Mouse (Mus musculus) adrenal gland, adult 18-20 months (tissue): ENCODE measurements around the gene Tet3. TPM values are rescaled to one million over a fixed set of nuclear protein-coding genes. Genes with fewer than 3 reads are reported as not detected.
A peak's percentile ranks its signal among the peaks of the same experiment; 100 is the strongest.

ENCODE experiments used
- DNase-seq, 2 experiments: peaks; one replicate each; pipeline ENCODE4 v3.0.0; 2021 to 2022; ENCODE audit warnings: low spot score in 2 of 2
- total RNA-seq, 2 experiments: library from RNA; stranded (reverse); gene quantifications; 1 replicate in 1 of 2; 2 replicates in 1 of 2; pipeline ENCODE4 v1.2.3; 2021

The Tet3 gene
- total RNA-seq, 2 experiments from 2014 or later = 24.2 to 25.7 TPM

GRCm38 (mm10) chr6:83416261-83417103 is 42.4 kb downstream of the Tet3 start:
- DNase-seq = peak in 1 of 2 experiments; percentile 20

- peak in 1 of 2 experiments; percentile 18 for DNase-seq
These were observed 43.4 kb downstream of the Tet3 start for GRCm38 (mm10) chr6:83415356-83415940.

GRCm38 (mm10) chr6:83414601-83415355 is 44.1 kb downstream of the Tet3 start:
- DNase-seq = no peak

- no peak for DNase-seq
These were observed 45.2 kb downstream of the Tet3 start for GRCm38 (mm10) chr6:83413686-83414085.

- peak in 1 of 2 experiments; percentile 34 for DNase-seq
These were observed 46.0 kb downstream of the Tet3 start for GRCm38 (mm10) chr6:83412854-83413401.

- DNase-seq = peak in 1 of 2 experiments; percentile 21
These were observed 46.5 kb downstream of the Tet3 start for GRCm38 (mm10) chr6:83412362-83412853.

DNA sequence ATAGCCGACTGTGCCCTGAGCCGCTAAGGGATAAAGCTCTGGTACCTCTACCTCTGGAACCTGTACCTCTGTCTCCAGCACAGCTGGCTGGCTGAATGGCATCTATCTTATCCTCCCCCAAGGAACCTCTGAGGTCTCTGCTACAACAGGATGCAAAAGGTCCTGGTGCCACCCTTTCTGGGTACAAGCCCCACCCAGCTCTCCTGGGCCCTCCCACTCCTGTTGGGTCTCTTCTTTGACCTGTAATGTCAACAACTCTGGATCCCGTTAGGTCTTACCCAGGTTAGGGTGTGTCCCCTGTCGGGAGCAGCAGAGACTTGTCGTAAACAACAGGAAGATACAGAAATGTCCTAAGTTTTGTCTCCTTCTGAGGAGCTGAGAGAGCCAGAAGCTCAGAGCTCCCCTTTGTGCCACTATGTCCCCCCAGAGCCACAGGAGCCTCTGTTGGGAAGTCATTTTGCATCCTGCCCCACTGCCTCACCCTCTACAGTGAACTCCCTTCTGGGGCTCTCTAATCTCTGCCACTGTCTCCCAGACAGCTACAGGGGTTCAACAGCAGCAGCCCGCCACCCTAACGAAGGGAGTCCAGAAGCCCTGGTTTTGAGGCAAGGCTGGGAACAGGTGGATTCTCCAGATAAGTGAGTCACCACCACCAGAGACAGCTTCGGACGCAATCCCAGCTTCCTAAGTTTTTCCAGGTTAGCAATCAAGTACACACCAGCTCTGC is 47.1 kb downstream of the Tet3 start:
- no peak for DNase-seq

DNA sequence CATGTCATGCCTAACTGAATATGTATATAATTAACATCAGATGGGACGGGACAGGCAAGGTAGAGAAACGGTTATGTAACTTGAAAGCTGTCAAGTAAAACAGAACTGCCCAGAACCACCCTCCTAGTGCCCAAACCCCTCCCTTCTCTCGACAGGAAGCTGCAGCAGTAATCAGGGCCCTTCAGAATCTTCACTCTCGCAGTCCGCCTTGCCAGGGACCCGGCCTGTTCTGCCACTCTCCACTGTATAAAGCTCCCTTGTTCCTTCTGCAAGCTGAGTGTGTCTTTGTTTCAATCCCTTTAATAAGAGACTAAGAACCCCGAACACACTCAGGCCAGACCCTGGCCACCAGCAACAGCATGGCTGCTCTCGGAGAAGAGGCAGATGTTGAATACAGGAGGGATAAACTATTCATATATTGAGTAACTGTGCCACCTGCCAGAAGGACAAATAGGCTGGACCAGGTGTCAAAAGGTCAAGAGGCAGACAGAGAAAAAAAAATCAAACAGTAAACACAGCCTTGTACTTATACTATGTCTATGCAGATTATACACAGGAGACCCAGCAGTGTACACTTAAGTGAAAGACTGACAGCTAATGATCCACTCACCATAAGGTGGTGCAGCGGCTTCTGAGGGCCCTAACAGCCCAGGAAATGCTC is 48.7 kb downstream of the Tet3 start:
- no peak for DNase-seq

GRCm38 (mm10) chr6:83408510-83408909 is 50.4 kb downstream of the Tet3 start:
- no peak for DNase-seq

DNA sequence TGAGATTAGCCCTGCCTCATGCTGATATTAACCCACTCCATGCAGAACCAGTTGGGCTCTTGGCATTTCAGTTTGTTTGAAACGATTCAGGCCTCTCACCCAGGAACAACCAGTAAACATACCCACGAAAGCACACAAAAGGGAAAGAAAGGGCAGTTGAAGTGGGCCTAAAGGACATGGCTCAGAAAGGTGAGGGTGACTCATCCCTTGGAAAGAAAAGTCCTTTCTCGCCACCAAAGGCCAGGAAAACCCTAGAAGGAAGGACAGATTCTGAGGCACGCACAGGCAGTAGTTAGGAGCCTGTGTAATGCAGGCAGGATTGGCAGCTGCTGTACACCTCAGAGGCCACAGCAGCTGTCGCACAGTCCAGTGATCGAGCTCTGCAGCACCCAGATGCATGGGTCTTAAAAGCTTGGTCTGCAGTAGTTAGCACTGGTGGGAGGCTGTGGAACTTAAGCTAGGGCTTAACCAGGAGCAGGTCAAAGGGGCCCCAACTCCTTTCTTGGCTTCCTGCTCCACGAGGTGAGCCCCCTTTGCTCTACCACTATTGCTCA is 53.3 kb downstream of the Tet3 start:
- no peak for DNase-seq

DNA sequence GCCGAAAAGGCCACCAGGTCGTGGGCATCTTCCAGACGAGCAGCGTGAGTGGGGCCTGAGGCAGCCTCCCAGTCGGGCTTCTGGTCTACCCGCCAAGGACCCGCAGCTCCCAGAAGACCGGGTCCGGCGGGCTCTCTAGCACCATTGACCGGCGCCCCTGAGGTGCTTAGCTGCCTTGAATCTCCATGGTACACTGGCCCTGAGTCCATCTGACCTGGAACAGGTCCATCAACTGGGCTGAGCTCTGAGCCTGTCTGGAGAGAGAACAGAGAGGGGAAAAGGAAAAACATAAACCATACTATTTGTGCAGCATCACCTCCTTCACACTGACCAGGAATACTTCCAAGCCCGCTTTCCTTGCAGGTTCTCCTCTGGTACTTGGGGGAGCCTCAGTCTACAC is 54.3 kb downstream of the Tet3 start:
- DNase-seq = no peak

DNA sequence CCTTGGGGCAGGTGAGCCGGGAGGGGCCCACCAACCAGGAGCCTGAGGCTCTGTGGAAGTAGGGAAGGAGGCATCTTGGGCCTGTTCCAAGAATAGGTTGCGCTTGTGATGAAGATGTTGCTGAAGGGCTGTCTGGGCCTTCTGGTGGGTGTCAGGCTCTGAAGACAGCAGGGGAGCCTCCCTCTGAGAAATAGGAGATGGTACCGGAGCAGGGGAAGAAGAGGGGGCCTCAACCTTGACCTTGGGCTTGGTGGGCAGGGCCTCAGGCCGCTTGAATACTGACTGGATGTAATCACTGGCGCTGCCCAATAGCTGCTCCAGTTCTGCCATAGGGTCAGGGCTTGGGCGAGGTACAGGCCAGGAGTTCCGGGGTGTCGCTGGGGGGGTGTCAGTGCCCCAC is 55.4 kb downstream of the Tet3 start:
- DNase-seq = no peak

DNA sequence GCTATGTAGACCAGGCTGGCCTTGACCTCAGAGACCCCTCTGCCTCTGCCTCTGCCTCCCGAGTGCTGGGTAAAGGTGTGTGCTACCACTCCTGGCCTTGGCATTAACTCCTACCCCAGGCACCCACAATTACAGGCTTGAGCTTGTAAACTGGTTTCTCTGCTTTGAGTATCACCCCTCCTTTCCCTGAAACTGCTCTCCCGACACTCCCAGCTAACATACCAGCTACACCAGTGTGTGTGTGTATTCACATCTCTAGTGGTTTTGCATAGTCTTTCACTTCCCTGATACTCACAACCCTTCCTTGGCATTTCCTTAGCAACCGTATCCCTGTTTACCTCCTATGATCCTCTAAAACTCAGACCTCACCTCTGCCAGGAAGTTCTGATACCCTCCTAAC is 59.1 kb downstream of the Tet3 start:
- no peak for DNase-seq

DNA sequence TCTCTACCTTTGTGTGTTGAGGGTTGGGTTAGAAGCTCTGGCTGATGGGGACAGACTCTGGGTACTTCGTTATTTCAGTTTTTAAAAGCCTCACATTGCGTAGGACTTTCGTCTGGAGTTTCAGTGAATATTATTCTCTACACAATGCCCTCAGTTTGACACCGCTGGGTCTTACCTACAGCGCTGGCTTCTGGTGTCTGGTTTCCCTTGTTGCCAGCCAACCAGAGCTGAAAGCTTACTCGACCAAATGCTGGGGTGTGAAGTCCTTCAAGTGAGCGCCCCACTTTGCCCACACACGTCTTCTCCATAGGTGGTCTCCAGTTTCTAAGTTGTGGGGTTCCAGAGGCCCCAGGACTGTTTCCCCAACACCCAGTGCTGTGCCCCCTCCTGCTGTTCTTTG is 61.2 kb downstream of the Tet3 start:
- no peak for DNase-seq

- DNase-seq = no peak
These were observed 62.2 kb downstream of the Tet3 start for GRCm38 (mm10) chr6:83396711-83397110.

DNA sequence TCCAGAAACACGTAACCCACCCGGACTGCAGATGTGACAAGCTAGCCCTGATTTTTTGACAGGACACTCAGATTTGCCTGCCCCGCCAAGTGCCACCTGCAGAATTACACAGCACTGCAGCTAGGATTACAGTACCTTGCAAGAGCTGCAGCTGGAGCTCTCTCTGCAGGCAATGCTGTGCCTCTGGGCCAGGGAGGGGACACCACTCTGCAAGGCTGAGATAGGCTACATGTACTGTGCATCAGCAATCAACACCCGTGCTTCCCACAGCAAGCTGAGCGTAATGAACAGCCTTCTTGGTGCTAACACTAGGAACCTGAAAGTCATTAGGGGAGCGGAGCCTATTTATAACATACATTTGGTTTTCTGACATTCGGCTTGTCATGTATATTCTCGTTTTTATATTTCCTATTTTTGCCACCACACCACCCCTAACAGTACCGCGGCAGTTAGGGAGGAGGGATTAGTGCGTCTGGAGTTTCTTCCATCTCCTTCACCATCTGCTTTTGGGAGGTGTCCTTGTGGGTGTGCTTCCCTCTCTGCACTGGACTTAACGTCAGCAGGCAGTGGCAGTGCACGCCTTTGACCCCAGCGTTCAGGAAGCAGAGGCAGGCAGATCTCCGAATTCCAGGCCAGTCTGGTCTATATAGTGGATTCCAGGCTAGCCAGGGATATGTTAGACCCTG is 63.2 kb downstream of the Tet3 start:
- no peak for DNase-seq

DNA sequence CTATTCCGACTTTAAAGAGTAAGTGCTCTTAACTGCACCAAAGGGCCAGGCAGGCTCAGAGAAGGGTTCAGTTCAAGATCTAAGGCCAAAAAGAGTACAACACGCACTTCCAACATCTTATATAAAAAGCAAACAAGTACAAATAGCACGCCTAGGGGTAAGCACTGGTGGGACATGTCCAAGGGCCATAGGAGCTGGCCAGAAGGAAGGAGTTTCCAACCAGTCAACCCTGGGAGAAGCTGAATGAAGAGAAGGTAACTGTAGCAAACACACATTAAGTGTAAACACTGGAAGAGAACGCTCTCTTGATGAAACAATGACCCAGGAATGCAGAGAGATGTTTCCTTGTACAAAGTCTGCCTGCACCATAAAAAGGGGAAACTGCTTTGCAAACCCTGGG is 64.8 kb downstream of the Tet3 start:
- no peak for DNase-seq

DNA sequence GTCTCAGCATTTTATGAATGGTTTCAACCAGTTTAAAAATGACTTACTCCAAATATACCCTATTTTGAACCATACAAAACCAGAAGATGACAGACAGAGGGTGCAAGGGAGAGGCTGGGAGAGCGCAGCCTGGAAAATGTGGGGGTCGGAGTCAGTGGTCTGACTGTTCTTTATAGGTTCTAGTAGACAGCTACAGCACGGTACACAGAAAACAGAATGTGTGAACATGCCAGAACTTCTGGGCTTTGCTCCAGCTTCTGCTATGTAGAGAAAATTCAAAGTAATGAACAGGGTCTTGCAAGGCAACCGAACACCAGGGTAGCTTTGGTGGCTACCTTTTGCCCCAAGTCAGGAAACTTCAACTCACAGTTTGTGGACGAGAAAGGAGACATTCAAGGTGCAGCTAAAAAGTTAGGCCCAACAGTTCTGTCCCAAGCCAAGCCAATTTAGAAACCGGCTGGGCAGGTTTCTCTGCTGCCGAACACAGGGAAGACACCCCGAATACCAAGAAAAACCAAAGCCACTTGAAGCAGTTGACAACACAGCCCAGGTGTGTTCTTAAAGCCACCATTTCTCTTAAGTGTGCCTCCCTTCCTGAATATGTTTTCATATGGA is 66.6 kb downstream of the Tet3 start:
- no peak for DNase-seq

GRCm38 (mm10) chr6:83385569-83386090 is 73.3 kb downstream of the Tet3 start:
- DNase-seq = no peak
